Mouse (Mus musculus) gastrocnemius, postnatal 10 days (tissue): ENCODE measurements at regions not wholly inside any gene's neighbourhood (a gene's known extent, or its start where the extent isn't known, plus 50 kb on each side); places are given as distances from the start of the nearest gene placed in this dataset.

Source experiments
- DNase-seq: peaks from one replicate; pipeline ENCODE4 v3.0.0; 2021; ENCODE audit warnings: mixed read lengths

DNA sequence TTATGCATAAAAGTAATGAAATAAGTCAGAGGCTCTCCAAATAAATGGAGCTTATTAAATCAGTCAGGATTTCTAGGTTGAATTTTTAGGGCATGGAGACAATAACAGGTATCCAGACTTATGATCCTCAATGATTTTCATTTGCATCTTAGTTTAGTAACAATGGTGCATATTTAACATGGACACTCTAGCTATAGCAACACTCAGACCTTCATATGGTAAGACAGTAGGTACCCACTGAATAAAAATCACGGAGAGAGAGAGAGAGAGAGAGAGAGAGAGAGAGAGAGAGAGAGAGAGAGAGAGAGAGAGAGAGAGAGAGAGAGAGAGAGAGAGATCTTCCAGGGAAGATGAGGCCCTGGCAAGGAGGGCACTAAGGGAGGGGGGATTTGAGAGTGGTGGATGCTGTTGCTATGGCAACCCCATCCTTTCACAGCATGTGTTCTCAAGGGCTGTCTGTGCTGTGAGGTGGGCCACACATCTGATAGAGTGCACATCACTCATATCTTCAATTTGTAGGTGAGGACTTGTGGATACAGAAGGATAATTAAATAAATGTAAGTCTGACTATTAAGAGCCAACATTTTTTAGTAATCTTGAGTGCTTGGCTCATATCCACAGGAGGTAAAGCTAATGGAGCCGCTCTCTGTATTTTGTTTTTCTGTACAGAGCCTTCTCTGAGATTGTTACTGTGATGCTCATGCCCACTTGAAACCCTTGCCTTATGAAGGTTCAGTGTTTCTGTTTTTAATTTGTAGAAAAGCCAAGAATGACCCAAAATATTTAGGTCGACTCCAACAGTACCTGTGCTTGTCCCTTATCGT is 227.7 kb downstream of the Otor start:
- no peak for DNase-seq

GRCm38 (mm10) chr2:143306571-143306925 is 228.3 kb downstream of the Otor start:
- DNase-seq, result no peak

GRCm38 (mm10) chr2:143325486-143325885 is 220.5 kb upstream of the Pcsk2 start:
- DNase-seq, result no peak

DNA sequence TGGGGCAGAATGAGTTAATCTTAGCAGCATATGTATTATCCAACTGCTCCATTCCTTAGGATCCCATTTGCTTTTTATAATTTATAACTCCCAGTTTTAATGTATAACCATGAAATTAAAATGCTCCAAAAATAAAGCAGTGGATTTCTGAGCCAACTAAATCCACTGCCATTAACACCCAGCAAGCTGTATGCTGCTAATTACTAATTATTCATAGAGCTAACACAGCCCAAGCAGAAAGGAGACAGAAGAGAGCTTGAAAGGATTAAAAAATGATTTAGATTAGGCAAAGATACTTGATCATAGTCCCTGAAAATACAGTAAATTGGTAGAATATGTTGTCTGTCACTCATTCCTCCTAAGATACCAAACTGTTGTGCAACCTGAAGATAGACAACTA is 213.9 kb upstream of the Pcsk2 start:
- no peak for DNase-seq

GRCm38 (mm10) chr2:143340364-143340763 is 205.6 kb upstream of the Pcsk2 start:
- DNase-seq, result no peak

DNA sequence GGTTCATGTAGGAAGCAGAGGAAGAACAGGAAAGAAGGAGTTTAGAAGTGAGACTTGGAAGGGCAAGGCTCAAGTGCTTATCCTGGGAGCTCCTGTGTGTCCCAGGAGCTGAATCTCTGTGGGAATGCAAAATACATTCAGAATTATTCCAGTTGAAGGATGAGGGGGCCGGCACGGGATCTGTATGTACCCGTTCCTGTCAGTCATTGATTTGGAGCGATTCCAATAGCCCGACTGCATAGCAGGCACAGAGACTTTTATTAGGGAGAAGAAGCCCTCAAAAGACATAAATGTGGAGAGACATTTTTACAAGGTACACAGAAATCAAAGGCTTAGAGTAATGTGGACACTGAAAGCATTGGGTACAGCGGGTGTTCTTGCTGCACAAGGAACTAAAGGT is 181.8 kb upstream of the Pcsk2 start:
- DNase-seq, result no peak

DNA sequence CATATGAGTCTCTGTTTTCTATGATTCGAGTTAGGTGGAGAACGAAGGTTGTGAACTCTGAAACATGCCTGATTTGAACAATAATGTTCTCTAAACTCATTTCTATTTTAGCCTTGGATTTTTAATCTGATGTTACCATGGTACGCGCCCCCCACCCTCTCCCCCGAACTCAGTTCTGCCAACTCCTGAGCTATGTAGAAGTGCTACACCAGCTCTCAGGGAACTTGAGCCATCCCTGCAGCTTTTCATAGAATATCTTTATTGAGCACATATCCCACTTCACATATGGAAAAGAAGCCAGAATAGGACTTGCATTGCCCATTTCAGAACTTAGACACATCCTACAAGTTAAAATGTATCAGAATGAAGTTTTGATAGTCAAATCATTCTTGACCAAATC is 180.0 kb upstream of the Pcsk2 start:
- DNase-seq, result no peak
